Mouse (Mus musculus) erythroblast, embryonic 14.5 days (primary cell): ENCODE data around the gene Fam168a. TPM values are rescaled to one million over a fixed set of nuclear protein-coding genes. Genes with fewer than 3 reads are reported as not detected.

Experiments
- H3K27me3 ChIP-seq: 2 replicates; pipeline ENCODE4 v1.6.1; 2012; ENCODE audit warnings: inconsistent platforms; ENCODE audit not compliant: control insufficient read depth
- H3K36me3 ChIP-seq: 2 replicates; pipeline ENCODE4 v1.6.1; 2012; ENCODE audit warnings: mild to moderate bottlenecking, inconsistent platforms; ENCODE audit not compliant: control insufficient read depth
- H3K4me1 ChIP-seq: 2 replicates; pipeline ENCODE4 v1.6.1; 2012; ENCODE audit warnings: inconsistent platforms; ENCODE audit not compliant: control insufficient read depth
- H3K4me3 ChIP-seq: replicated peaks from 2 replicates; pipeline ENCODE3; 2012; ENCODE audit warnings: moderate library complexity, mild to moderate bottlenecking, inconsistent platforms
- H3K9me3 ChIP-seq: 2 replicates; pipeline ENCODE4 v1.6.1; 2012; ENCODE audit warnings: low read length, inconsistent platforms, mixed read lengths; ENCODE audit not compliant: control insufficient read depth
- GATA1 ChIP-seq: IDR thresholded peaks from 2 replicates; pipeline ENCODE4 v1.6.1; 2012; ENCODE audit warnings: low read length, inconsistent platforms, mixed read lengths
- TAL1 ChIP-seq: IDR thresholded peaks from 3 replicates; pipeline ENCODE4 v1.6.1; 2012; ENCODE audit warnings: low read length, inconsistent platforms, mixed read lengths
- polyA plus RNA-seq: library from polyadenylated mRNA; stranded (reverse); fragments of >175 nt; gene quantifications from 2 replicates; pipeline ENCODE4 v1.2.3, GENCODE M21; 2012

Gene Fam168a
- polyA plus RNA-seq, 1 experiment: 0.99 TPM

GRCm38 (mm10) chr7:100824661-100825060 is 118.2 kb downstream of the Fam168a start:
- H3K36me3 ChIP-seq: peaks cover 6% of the 10 kb centered on the region
- H3K4me1 ChIP-seq: peaks cover 9% of the 10 kb centered on the region
- H3K4me3 ChIP-seq: no peak overlapping the region
- no peaks in the 10 kb centered on the region for H3K27me3 ChIP-seq
- no peak for TF ChIP-seq GATA1
- no peak for TF ChIP-seq TAL1
- H3K9me3 ChIP-seq: no peaks in the 10 kb centered on the region

DNA sequence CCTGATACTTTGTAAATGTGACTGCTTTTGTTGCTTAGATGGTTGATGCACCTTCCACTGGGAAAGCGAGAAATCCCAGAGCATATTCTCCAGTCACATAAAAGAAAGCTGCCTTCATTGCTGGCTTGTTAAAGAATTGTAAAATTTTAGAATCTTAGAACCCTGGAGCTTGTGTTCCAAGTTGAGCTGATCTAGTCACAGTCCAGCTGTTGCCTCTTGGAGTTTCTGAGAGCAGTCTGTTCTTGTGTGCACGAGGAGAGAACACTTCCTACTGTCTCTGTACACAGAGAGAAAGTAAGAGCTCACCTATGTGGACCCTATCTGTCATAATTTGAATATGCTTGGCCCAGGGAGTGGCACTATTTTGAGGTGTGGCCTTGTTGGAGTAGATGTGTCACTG is 122.1 kb downstream of the Fam168a start:
- Histone ChIP-seq H3K27me3 (no peaks in the 10 kb centered on the region), H3K4me3 (no peak overlapping the region), H3K9me3 (no peaks in the 10 kb centered on the region), H3K4me1 (peaks cover 19% of the 10 kb centered on the region), H3K36me3 (peaks cover 20% of the 10 kb centered on the region)
- no peak for TF ChIP-seq TAL1

DNA sequence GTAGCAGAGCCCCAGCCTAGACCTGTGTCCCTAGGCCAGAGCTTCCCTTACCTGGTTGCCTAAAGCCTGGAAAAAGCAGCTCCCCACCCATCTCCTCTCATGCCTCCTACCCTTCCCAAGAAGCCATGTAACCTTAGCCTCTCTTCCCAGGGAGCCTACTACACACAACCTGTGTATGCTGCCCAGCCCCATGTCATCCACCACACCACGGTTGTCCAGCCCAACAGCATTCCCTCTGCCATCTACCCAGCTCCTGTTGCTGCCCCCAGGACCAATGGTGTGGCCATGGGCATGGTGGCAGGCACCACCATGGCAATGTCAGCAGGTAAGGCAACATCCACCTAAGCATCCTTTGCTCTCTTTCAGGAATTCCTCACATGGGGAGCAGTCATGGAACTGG is 127.4 kb downstream of the Fam168a start:
- peaks cover 62% of the 10 kb centered on the region for H3K36me3 ChIP-seq
- peaks cover 62% of the 10 kb centered on the region for H3K4me1 ChIP-seq
- TF ChIP-seq GATA1: no peak
- TF ChIP-seq TAL1: no peak
- no peak overlapping the region for H3K4me3 ChIP-seq
- no peaks in the 10 kb centered on the region for H3K9me3 ChIP-seq
- H3K27me3 ChIP-seq: no peaks in the 10 kb centered on the region

DNA sequence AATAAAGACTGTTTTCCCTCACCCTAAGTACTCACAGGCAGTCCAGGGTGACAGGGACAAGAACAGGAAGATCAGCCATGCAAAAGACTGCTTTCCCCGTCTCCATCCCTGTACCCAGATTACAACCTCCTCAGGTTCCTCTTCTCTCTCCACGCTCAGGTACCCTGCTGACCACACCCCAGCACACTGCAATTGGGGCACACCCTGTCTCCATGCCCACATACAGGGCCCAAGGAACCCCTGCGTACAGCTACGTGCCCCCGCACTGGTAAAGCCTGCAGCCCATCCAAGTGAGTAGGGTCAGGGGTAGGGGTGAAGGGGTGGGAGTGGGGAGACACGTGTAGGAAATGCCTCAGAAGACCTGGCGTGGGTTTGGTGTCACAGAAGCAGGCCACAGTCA is 128.7 kb downstream of the Fam168a start:
- H3K36me3 ChIP-seq: peaks cover 69% of the 10 kb centered on the region
- H3K4me1 ChIP-seq: peaks cover 74% of the 10 kb centered on the region
- no peaks in the 10 kb centered on the region for H3K27me3 ChIP-seq
- no peaks in the 10 kb centered on the region for H3K9me3 ChIP-seq
- no peak overlapping the region for H3K4me3 ChIP-seq
- TF ChIP-seq GATA1 (no peak), TAL1 (no peak)

- TF ChIP-seq GATA1 (no peak), TAL1 (no peak)
- Histone ChIP-seq H3K4me3 (no peak overlapping the region), H3K4me1 (peaks cover 79% of the 10 kb centered on the region), H3K9me3 (no peaks in the 10 kb centered on the region), H3K27me3 (no peaks in the 10 kb centered on the region), H3K36me3 (peaks cover 73% of the 10 kb centered on the region)
Observed at GRCm38 (mm10) chr7:100835711-100836110, 129.3 kb downstream of the Fam168a start.

DNA sequence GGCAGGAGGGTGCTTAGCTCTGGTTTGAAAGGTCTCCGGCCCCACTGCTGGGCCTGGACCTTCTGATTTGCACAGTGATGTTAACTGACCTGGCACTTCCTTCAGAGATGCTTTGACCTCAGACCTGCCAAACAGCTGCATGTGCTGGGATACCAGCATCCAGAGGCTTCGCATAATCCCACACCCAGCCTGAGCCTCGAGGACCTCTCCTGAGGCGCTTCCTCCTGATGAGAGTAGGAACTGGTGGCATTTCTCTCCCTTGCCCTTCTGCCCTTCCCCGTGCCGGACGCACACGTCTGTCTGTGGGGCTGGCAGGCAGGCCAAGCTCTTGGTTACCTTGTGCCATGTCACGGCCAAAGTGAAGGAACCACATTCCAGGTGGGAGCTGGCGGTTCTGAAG is 130.2 kb downstream of the Fam168a start:
- TF ChIP-seq TAL1 (no peak), GATA1 (no peak)
- no peaks in the 10 kb centered on the region; the same call in 1 of the 2 replicates for H3K9me3 ChIP-seq
- peaks cover 74% of the 10 kb centered on the region for H3K36me3 ChIP-seq
- H3K4me1 ChIP-seq: peaks cover 79% of the 10 kb centered on the region
- no peak overlapping the region for H3K4me3 ChIP-seq
- H3K27me3 ChIP-seq: no peaks in the 10 kb centered on the region

GRCm38 (mm10) chr7:100837701-100838100 is 131.3 kb downstream of the Fam168a start:
- peaks cover 86% of the 10 kb centered on the region for H3K4me1 ChIP-seq
- H3K27me3 ChIP-seq: no peaks in the 10 kb centered on the region
- H3K9me3 ChIP-seq: peaks cover 9% of the 10 kb centered on the region
- TF ChIP-seq GATA1 (no peak), TAL1 (no peak)
- H3K36me3 ChIP-seq: peaks cover 81% of the 10 kb centered on the region
- no peak overlapping the region for H3K4me3 ChIP-seq

- H3K9me3 ChIP-seq: peaks cover 16% of the 10 kb centered on the region
- peaks cover 92% of the 10 kb centered on the region for H3K4me1 ChIP-seq
- no peaks in the 10 kb centered on the region for H3K27me3 ChIP-seq
- no peak overlapping the region for H3K4me3 ChIP-seq
- peaks cover 81% of the 10 kb centered on the region for H3K36me3 ChIP-seq
- no peak for TF ChIP-seq TAL1
- TF ChIP-seq GATA1: peak; percentile 94
Observed at GRCm38 (mm10) chr7:100839632-100840402, 133.4 kb downstream of the Fam168a start.

DNA sequence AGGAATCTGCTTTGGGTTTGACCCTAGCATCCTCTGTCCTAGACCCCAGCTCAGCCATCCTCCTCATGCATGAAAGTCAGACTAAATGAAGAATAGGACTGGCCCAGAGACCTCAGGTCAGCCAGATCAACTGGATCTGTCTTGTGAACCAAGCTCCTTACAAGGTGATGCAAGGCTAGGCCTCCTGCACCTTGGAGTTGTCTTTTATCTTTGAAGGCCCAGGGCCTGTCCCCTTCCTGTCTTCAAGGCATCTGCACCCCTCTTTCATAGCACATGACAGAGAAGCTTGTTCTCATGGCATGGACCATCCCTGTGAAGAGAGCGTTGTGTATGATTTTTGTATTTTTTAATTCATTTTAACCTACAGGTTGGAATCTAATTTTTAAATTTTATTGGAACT is 134.5 kb downstream of the Fam168a start:
- H3K9me3 ChIP-seq: peaks cover 16% of the 10 kb centered on the region
- TF ChIP-seq GATA1: no peak
- no peak for TF ChIP-seq TAL1
- peaks cover 92% of the 10 kb centered on the region for H3K4me1 ChIP-seq
- peaks cover 84% of the 10 kb centered on the region for H3K36me3 ChIP-seq
- H3K27me3 ChIP-seq: no peaks in the 10 kb centered on the region
- H3K4me3 ChIP-seq: no peak overlapping the region
